Mouse (Mus musculus) CH12.LX (cell line): Measurements from ENCODE around the gene Rabl3. TPM values are rescaled to one million over a fixed set of nuclear protein-coding genes. Genes with fewer than 3 reads are reported as not detected.

Source experiments
- DNase-seq: peaks from one replicate; pipeline ENCODE4 v3.0.0-alpha.2; 2013; ENCODE audit errors: extremely low read depth
- H3K27ac ChIP-seq: 2 replicates; pipeline ENCODE4 v1.5.1; 2012; ENCODE audit warnings: low read depth, mild to moderate bottlenecking, control low read depth, moderate library complexity; ENCODE audit not compliant: insufficient read depth
- H3K27me3 ChIP-seq: replicated peaks from 2 replicates; pipeline ENCODE3; 2012; ENCODE audit warnings: inconsistent platforms
- H3K36me3 ChIP-seq, 2 experiments: replicated peaks in 1 of 2; 2 replicates each; pipeline versions ENCODE3 to v1.6.1; 2012; ENCODE audit warnings: inconsistent platforms in 1 of 2, low read length in 1 of 2, mild to moderate bottlenecking in 1 of 2, mixed read lengths in 1 of 2, moderate library complexity in 1 of 2; ENCODE audit not compliant: control insufficient read depth in 1 of 2, insufficient read depth in 1 of 2
- H3K4me1 ChIP-seq, 2 experiments: 2 replicates each; pipeline ENCODE4 v1.6.1; 2012; ENCODE audit warnings: inconsistent platforms in 1 of 2, moderate library complexity in 1 of 2; ENCODE audit not compliant: insufficient read depth in 2 of 2, control insufficient read depth in 1 of 2
- H3K4me2 ChIP-seq: 2 replicates; pipeline ENCODE4 v1.6.1; 2012; ENCODE audit warnings: low read depth, mild to moderate bottlenecking, control low read depth; ENCODE audit not compliant: poor library complexity, insufficient read depth, severe bottlenecking
- H3K4me3 ChIP-seq, 3 experiments: fragments of 150-350 bp in 1 of 3; sonication (generic) in 1 of 3; replicated peaks in 1 of 3; 2 replicates each; pipeline versions ENCODE3 to v1.5.1; 2011 to 2012; ENCODE audit warnings: low read depth in 2 of 3, low read length in 2 of 3, mild to moderate bottlenecking in 2 of 3, moderate library complexity in 2 of 3, control low read depth in 1 of 3, improper control_type of control experiment in 1 of 3, inconsistent platforms in 1 of 3, mixed read lengths in 1 of 3; ENCODE audit not compliant: poor library complexity in 1 of 3
- H3K79me2 ChIP-seq: replicated peaks from 2 replicates; pipeline ENCODE4 v1.6.1; 2012; ENCODE audit warnings: mild to moderate bottlenecking, moderate library complexity; ENCODE audit not compliant: control insufficient read depth, poor library complexity, insufficient read depth, severe bottlenecking; ENCODE audit errors: extremely low read depth
- H3K9ac ChIP-seq: 2 replicates; pipeline ENCODE4 v1.6.1; 2012; ENCODE audit warnings: low read depth, mild to moderate bottlenecking, control low read depth, moderate library complexity; ENCODE audit not compliant: insufficient read depth
- H3K9me3 ChIP-seq: replicated peaks from 2 replicates; pipeline ENCODE3; 2012; ENCODE audit warnings: low read length, inconsistent platforms, mixed read lengths
- BHLHE40 ChIP-seq: IDR thresholded peaks from 2 replicates; pipeline ENCODE4 v1.6.1; 2011; ENCODE audit warnings: mild to moderate bottlenecking, low read depth, low read length, improper control_type of control experiment
- CTCF ChIP-seq, 2 experiments: IDR thresholded peaks in 1 of 2; conservative IDR thresholded peaks in 1 of 2; 2 replicates each; pipeline ENCODE4 v1.5.1; 2011 to 2012; ENCODE audit warnings: low read depth in 2 of 2, low read length in 2 of 2, improper control_type of control experiment in 1 of 2, inconsistent platforms in 1 of 2, mild to moderate bottlenecking in 1 of 2, moderate library complexity in 1 of 2
- ELF1 ChIP-seq: IDR thresholded peaks from 2 replicates; pipeline ENCODE4 v1.6.1; 2014; ENCODE audit warnings: low read depth, mild to moderate bottlenecking, inconsistent platforms, low read length, improper control_type of control experiment
- ETS1 ChIP-seq: conservative IDR thresholded peaks from 2 replicates; pipeline ENCODE4 v1.6.1; 2012; ENCODE audit warnings: low read depth, mild to moderate bottlenecking, inconsistent platforms, low read length, improper control_type of control experiment, moderate library complexity
- HCFC1 ChIP-seq: IDR thresholded peaks from 2 replicates; pipeline ENCODE4 v1.6.1; 2012; ENCODE audit warnings: low read depth, mild to moderate bottlenecking, inconsistent platforms, low read length, improper control_type of control experiment
- IRF4 ChIP-seq: IDR thresholded peaks from 2 replicates; pipeline ENCODE4 v1.6.1; 2014; ENCODE audit warnings: low read depth, mild to moderate bottlenecking, inconsistent platforms, low read length, improper control_type of control experiment
- KAT2A ChIP-seq: IDR thresholded peaks from 2 replicates; pipeline ENCODE4 v1.6.1; 2012; ENCODE audit warnings: low read length, improper control_type of control experiment, inconsistent platforms; ENCODE audit not compliant: insufficient replicate concordance
- MAFK ChIP-seq: IDR thresholded peaks from 2 replicates; pipeline ENCODE4 v1.6.1; 2011; ENCODE audit warnings: low read length, improper control_type of control experiment; ENCODE audit not compliant: insufficient replicate concordance
- MAX ChIP-seq: IDR thresholded peaks from 2 replicates; pipeline ENCODE4 v1.6.1; 2011; ENCODE audit warnings: low read length, improper control_type of control experiment
- MEF2A ChIP-seq: IDR thresholded peaks from 2 replicates; pipeline ENCODE4 v1.6.1; 2014; ENCODE audit warnings: low read depth, mild to moderate bottlenecking, inconsistent platforms, low read length, improper control_type of control experiment, borderline replicate concordance
- MYC ChIP-seq: IDR thresholded peaks from 2 replicates; pipeline ENCODE4 v1.6.1; 2011; ENCODE audit warnings: low read depth, mild to moderate bottlenecking, improper control_type of control experiment, low read length
- PAX5 ChIP-seq: IDR thresholded peaks from 2 replicates; pipeline ENCODE4 v1.6.1; 2012; ENCODE audit warnings: low read length, inconsistent platforms, mixed read lengths
- POLR2A ChIP-seq: IDR thresholded peaks from 2 replicates; pipeline ENCODE4 v1.6.1; 2011; ENCODE audit warnings: low read depth, mild to moderate bottlenecking, improper control_type of control experiment, low read length
- RAD21 ChIP-seq: IDR thresholded peaks from 2 replicates; pipeline ENCODE4 v1.6.1; 2011; ENCODE audit warnings: low read depth, mild to moderate bottlenecking, low read length, improper control_type of control experiment, moderate library complexity
- RCOR1 ChIP-seq: conservative IDR thresholded peaks from 2 replicates; pipeline ENCODE4 v1.6.1; 2012; ENCODE audit warnings: low read depth, mild to moderate bottlenecking, inconsistent platforms, low read length, improper control_type of control experiment
- SMC3 ChIP-seq: IDR thresholded peaks from 2 replicates; pipeline ENCODE4 v1.6.1; 2011; ENCODE audit warnings: low read depth, low read length, improper control_type of control experiment
- USF1 ChIP-seq: IDR thresholded peaks from 2 replicates; pipeline ENCODE4 v1.6.1; 2014; ENCODE audit warnings: low read depth, mild to moderate bottlenecking, inconsistent platforms, low read length, improper control_type of control experiment
- ZKSCAN1 ChIP-seq: IDR thresholded peaks from 2 replicates; pipeline ENCODE4 v1.6.1; 2012; ENCODE audit warnings: low read depth, inconsistent platforms, low read length, improper control_type of control experiment, borderline replicate concordance
- ZMIZ1 ChIP-seq: IDR thresholded peaks from 2 replicates; pipeline ENCODE4 v1.6.1; 2012; ENCODE audit warnings: low read depth, mild to moderate bottlenecking, inconsistent platforms, low read length, improper control_type of control experiment
- dilution Hi-C: fragments of 300-500 bp; cut with MboI; formaldehyde crosslinking; loops from 2 replicates; pipeline ENCODE4 v1.14.3; 2020; ENCODE audit warnings: low sequenced_read_pairs; ENCODE audit not compliant: extremely low pct_unique_long_range_greater_than_20kb, extremely low pct_ligation_motif_present
- in situ Hi-C: fragments of 300-500 bp; cut with MboI; formaldehyde crosslinking; loops from 3 replicates; pipeline ENCODE4 v1.14.3; 2019; ENCODE audit warnings: low sequenced_read_pairs, low pct_ligation_motif_present, low pct_unique_long_range_greater_than_20kb, mixed read lengths
- polyA plus RNA-seq: library from polyadenylated mRNA; unstranded; fragments of >175 nt; gene quantifications from 2 replicates; pipeline ENCODE4 v1.2.1, GENCODE M21; 2012; ENCODE audit warnings: low read depth; ENCODE audit not compliant: insufficient read length
- total RNA-seq, 2 experiments: library from RNA; depleted of rRNA; stranded (reverse); fragments of 300-350 nt in 1 of 2; fragments of >200 nt in 1 of 2; gene quantifications; 2 replicates each; pipeline ENCODE4 v1.2.3; 2012 to 2014

The Rabl3 gene
- total and polyA plus RNA-seq, 3 experiments = 12.3 to 36.8 (median 19.8) TPM

- dilution Hi-C loops (no loop called here), in situ Hi-C loops (no loop called here)
- no peaks in the 10 kb centered on the region for H3K27me3 ChIP-seq
- DNase-seq = no peak
- H3K36me3 ChIP-seq = no peaks in the 10 kb centered on the region
- H3K27ac ChIP-seq = no peak overlapping the region
- no peaks in the 10 kb centered on the region for H3K4me1 ChIP-seq
- no peaks in the 10 kb centered on the region for H3K9me3 ChIP-seq
- H3K79me2 ChIP-seq = no peaks in the 10 kb centered on the region
- TF ChIP-seq SMC3 = no peak
- no peak for TF ChIP-seq USF1
- no peak for TF ChIP-seq MYC
- TF ChIP-seq ZMIZ1 = no peak
- no peak for TF ChIP-seq CTCF (conservative IDR thresholded peaks at IDR 0.05 in 1 of 2, IDR thresholded peaks at IDR 0.05 in 1 of 2; ENCODE audit: low read depth in 2 of 2, low read length in 2 of 2)
- no peak for TF ChIP-seq RAD21
- TF ChIP-seq KAT2A = no peak
- TF ChIP-seq PAX5 = no peak
- no peak for TF ChIP-seq MEF2A
- no peak for TF ChIP-seq POLR2A
- no peak for TF ChIP-seq HCFC1
- TF ChIP-seq RCOR1 = no peak
- no peak for TF ChIP-seq ZKSCAN1
- TF ChIP-seq ELF1 = no peak
- no peak overlapping the region for H3K4me2 ChIP-seq
- no peak overlapping the region for H3K9ac ChIP-seq
- no peak overlapping the region for H3K4me3 ChIP-seq
Measured at GRCm38 (mm10) chr16:37585129-37585563, 45.5 kb downstream of the Rabl3 start.

- no peaks in the 10 kb centered on the region for H3K9me3 ChIP-seq
- in situ Hi-C loops (no loop called here), dilution Hi-C loops (no loop called here)
- H3K27me3 ChIP-seq = no peaks in the 10 kb centered on the region
- peaks cover 0 to 3% of the 10 kb centered on the region in 2 experiments; a peak in 1 of 4 replicates for H3K4me1 ChIP-seq
- no peak overlapping the region for H3K4me3 ChIP-seq
- no peak overlapping the region for H3K4me2 ChIP-seq
- H3K36me3 ChIP-seq = no peaks in the 10 kb centered on the region
- no peak overlapping the region for H3K27ac ChIP-seq
- H3K9ac ChIP-seq = no peak overlapping the region
- H3K79me2 ChIP-seq = no peaks in the 10 kb centered on the region
- TF ChIP-seq MAX = no peak
- TF ChIP-seq MAFK = no peak
- TF ChIP-seq IRF4 = no peak
- no peak for TF ChIP-seq ETS1
- TF ChIP-seq BHLHE40 = no peak
- no peak for DNase-seq
Measured at GRCm38 (mm10) chr16:37590921-37591320, 51.2 kb downstream of the Rabl3 start.
